Mouse (Mus musculus) spleen, postnatal 36 days (tissue): ENCODE data around the gene Nfatc2ip.

Experiments
- DNase-seq, 2 experiments: peaks; one replicate each; pipeline ENCODE4 v3.0.0; 2022; ENCODE audit warnings: low spot score in 2 of 2, mixed read lengths in 1 of 2

The Nfatc2ip gene

GRCm38 (mm10) chr7:126396298-126397119 lies at the start of gene Nfatc2ip:
Gene Nfatc2ip, minus strand, starts transcription at chr7:126396737.
- DNase-seq = peak; percentile 90 to 96

- no peak for DNase-seq
These were observed 49.7 kb upstream of the Nfatc2ip start for GRCm38 (mm10) chr7:126446217-126446616.

- DNase-seq = no peak
These were observed 48.7 kb upstream of the Nfatc2ip start for GRCm38 (mm10) chr7:126445104-126445815.

DNA sequence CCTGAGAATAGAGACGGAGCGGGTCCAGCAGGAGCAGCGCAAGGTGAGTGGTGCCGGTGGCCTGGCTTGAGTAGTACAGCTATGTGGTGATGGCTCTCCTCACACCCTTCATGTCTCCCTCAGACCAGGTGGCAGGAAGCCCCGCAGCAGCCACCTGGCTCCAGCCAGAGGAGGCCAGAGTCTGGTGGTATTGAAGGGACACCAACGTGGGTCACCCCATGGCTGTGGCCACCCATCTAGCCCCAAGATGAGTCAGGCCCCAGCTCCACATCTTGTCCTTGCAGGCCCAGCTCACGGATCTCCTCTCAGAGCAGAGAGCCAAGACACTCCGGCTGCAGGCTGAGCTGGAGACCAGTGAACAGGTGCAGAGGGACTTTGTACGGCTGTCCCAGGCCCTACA lies 48.0 kb upstream of the Nfatc2ip start:
- DNase-seq = no peak

- no peak for DNase-seq
These were observed 47.5 kb upstream of the Nfatc2ip start for GRCm38 (mm10) chr7:126443997-126444396.

DNA sequence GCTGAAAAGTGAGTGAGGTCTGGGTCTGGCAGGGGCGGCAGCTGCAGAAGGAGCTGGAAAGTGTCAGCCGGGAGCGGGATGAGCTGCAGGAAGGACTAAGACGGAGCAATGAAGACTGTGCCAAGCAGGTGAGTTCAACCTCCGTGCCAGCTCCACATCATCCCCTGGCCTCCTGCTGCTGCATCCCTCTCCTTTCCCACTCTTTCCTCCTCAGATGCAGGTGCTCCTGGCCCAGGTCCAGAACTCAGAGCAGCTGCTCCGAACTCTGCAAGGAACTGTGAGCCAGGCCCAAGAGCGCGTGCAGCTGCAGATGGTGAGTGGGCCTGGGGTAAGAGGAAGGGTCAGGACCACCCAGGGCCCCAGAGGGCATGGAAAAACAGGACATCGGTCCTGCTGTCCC lies 43.6 kb upstream of the Nfatc2ip start:
- no peak for DNase-seq

GRCm38 (mm10) chr7:126436851-126437250 lies 40.3 kb upstream of the Nfatc2ip start:
- DNase-seq = peak; percentile 44 to 50

DNA sequence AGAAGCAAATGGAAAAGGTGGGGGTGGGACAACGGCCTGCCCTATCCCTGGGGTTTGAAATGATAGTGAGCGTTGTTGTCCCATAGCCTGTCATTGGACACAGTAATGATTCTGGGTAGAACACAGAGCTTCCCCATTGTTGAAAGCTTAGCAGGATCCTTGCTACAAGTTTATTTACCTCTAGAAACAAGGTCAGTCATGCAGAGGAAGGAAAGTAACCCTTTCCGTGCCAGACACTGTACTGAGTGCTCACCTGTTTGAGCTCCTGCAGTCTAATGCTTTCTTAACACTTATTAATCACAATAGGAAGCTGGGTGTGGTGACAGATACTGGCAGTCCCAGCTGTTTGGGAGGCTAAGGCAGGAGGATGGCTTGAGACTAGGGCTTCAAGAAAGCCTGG lies 39.3 kb upstream of the Nfatc2ip start:
- DNase-seq = no peak

DNA sequence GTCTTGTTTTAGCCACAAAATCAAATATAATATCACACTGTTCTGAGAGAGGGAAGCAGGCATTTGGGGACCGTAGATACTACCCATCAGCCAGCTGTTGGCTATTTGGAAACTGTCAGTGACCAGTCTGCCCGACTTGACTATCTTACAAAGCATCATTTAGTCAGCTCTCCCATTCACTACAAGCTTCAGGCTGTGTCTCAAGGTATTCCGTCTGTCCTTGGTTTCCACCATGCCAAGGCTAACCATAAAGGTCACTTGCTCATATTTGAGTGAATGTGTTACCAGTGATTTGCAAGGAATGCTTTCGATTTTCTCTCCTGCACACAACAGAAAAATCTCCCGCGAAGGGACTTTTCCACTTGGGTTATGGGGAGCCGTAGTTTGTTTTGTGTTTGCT lies 38.2 kb upstream of the Nfatc2ip start:
- no peak for DNase-seq

- DNase-seq = no peak
These were observed 33.6 kb upstream of the Nfatc2ip start for GRCm38 (mm10) chr7:126430167-126430566.

DNA sequence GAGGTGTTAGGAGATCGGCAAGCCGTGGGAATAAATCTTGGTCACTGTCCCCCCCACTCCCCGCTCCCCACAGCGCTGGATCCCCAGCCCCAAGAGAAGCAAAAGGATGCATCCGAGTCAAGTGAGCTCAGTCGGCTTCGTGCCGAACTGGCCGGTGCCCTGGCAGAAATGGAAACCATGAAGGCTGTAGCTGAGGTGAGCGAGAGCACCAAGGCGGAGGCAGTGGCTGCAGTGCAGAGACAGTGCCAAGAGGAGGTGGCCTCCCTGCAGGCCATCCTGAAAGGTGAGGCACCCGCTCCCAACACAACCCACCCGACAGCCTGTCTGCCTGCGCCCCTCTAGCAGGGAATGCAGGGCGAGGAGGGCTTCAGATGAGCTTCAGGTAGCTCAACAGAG lies 33.0 kb upstream of the Nfatc2ip start:
- DNase-seq = no peak

DNA sequence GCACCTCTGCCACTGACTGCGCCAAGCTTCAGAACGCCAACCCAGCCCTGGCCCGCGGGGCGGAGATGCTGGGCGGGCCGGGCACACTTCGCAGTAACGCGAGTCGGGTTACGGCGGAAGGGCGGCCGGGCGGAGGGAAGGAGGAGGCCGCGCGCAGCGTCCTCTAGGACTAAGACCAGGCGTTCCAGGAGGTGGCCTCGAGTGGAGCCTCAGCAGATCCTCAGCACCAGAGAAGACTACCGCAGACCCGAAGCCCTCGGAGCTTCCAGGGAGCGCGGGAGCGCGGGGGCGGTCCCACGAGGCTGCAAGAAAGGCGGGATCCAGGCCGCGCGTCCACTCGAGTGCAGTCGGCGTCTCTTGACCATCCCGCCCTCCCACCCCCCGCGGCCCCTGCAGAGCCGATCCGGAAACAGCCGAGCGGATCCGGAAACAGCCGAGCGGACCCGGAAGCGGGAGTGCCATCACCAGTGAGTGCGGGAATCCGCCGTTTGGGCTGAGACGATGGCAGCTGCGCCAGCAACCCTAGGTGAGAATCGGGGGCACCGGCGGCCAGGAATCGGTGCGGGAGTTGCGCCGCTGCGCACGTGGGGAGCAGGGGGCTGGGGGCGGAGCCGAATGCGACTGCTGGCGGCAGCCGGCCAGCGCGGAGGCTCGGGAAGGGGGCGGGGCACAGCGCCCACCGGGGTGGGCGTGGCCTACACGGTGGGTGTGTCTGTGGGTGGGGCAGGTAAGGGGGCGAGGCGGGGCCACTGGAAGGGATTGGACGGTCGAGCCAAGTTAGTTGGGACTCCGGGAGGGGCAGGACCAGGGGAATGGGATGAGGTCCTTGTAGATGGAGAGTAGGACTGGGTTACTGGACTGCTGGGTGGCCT lies 32.3 kb upstream of the Nfatc2ip start, which contains the start of gene Rabep2:
Gene Rabep2 (plus strand): TSS at position 129 of the 872 bp plus-strand sequence.
- DNase-seq = peak; percentile 88 to 89

GRCm38 (mm10) chr7:126428154-126428553 lies 31.6 kb upstream of the Nfatc2ip start:
- DNase-seq = no peak

DNA sequence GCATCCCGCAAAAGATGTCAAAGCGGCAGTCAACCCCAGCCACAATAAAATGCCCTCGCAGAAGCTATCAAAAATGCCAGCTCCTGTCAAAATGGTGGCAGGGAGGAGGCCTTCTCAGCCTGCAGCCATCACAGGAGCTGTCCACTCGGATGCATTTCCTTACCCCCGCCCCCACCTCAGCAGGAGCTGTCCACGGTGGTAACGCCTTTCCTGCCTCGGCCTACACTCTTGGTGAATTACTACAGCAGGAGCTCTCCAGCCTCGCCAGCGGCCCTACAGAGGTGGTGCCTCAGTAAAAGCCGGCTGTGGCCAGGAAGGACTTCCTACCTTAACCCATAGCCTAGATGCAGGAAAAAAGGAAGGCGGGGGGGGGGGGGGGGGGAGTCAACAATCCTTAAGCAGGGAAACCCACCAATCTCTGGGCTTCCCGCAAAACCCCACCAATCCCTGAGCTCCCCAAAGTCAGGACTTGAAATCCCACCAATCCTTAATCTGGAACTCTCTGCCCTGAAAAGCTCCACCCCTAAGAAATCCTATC lies 30.9 kb upstream of the Nfatc2ip start:
- peak; percentile 25 to 26 for DNase-seq

- no peak for DNase-seq
These were observed 27.6 kb upstream of the Nfatc2ip start for GRCm38 (mm10) chr7:126424161-126424560.

DNA sequence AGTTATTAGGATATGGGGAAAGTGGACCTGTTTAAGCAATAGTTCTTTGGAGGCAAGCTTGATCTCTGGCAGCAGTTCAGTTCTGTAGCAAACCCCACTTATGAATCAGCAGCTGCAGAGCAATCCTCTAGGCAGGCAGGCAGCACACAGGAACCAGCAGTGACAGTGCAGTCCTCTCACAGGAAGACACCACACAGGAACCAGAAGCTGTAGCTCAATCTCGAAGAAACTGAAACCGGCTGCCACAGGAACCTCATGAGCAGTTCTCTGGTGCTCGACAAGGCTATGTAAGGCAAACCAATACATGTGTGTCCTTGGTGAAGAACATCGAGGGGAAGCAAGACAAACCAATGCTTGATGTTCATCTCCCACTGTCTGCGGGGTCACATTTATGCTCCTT lies 25.2 kb upstream of the Nfatc2ip start:
- peak; percentile 75 to 79 for DNase-seq

GRCm38 (mm10) chr7:126418496-126418895 lies 22.0 kb upstream of the Nfatc2ip start:
- DNase-seq = no peak

DNA sequence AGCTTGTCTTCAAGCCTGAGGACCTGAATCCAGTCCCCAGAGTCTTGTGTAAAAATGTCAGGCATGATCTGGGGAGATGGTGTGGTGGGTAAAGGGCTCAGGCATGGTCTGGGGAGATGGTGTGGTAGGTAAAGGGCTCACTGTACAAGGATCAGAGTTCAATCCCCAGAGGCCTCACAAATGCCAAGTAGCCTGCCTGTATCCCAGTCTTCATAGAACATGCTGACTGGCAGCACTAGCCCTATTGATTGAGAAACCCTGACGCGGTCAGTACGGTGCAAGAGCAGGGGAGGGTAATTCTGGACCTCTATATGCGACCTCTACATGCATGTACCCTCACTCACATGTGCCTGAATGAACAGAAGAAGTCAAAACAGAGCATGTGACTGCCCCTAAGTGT lies 21.1 kb upstream of the Nfatc2ip start:
- DNase-seq = no peak

DNA sequence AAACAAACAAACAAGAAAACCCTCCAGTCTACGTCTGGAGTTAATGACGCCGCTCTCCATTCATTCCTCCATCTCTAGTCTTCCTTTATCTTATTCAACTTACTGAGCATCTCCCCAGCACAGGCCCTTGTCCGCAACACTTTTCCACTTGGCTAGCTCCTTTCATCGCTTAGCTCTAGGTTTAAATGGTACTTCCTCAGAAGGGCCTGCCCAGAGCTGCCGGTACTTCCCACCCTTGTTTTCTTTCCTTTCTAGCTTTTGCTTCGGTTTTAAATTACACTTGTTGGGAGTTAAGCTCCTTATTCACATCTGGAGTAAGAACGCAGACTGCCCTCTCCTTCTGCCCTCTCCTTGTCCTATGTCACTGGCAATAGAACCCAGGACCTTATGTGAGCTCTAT lies 20.5 kb upstream of the Nfatc2ip start:
- DNase-seq = peak; percentile 72 to 76

DNA sequence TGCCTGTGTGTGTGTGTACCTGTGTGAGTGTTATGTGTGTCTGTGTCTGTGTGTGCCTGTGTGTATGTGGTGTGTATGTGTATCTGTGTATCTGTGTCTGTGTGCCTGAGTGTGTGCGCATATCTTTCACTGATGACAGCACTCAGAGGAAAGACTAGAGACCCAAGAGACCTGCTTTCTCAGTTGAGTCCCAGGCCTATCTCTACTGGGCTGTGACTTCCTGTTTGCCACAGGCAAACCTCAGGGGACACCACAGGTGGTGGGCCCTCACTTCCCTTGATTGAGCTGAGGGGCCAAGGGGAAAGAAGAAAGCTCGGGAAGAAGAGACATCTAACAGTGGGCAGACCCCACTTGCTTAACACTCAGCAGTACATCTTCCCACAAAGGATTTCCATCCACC lies 20.1 kb upstream of the Nfatc2ip start:
- peak; percentile 88 to 89 for DNase-seq

DNA sequence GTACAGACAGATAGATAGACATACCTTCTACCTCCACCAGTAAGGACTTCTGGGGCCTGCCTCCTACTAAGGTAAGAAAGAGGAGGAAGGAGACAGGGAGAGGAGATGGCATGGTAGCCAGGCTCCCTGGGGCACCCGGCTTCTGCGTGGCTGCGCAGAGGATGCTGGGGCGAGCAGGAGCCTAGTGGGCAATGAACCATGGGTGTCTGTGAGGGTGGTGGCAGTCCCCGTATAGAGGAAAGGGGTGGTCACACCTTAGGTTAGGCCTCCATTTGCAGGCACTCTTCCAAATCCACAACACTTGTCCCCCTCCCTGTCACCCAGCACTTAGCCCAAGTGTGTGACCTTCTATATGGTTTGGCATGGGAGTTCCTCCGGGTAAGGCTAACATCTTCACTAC lies 18.2 kb upstream of the Nfatc2ip start, which contains the start of gene Cd19:
Gene Cd19 (minus strand): TSS at position 165 of the 400 bp plus-strand sequence.
- DNase-seq = peak; percentile 85

DNA sequence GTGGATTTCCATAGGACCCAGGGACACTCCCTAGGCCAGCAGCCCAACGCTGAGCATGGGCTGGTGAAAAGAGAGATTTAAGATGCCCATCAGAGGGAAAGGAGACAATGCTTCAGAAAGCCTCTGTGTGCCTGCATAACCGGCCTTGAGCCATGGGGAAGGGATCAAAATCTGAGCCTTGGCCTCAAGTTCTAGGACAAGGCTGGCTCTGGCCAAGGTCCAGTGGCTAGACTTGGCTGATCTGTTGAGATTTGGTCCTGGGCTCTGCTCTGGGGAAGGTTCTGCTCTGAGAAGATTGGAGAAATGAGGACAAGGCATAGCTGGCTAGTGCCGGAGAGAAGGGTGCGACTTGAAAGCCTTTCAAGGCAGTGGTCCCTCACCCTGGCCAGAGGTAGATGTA lies 14.5 kb upstream of the Nfatc2ip start:
- DNase-seq = no peak
